Mouse (Mus musculus) myocyte (in vitro differentiated cells): ENCODE measurements around the gene Gm18336.

ENCODE experiments used
- CEBPB ChIP-seq: IDR thresholded peaks from 2 replicates; pipeline ENCODE4 v1.6.1; 2011; ENCODE audit warnings: mild to moderate bottlenecking, moderate library complexity; ENCODE audit not compliant: poor library complexity, insufficient read depth, severe bottlenecking
- MYOG ChIP-seq, 3 experiments: IDR thresholded peaks; one replicate each; pipeline ENCODE4 v1.6.1; 2011; ENCODE audit warnings: control low read depth in 2 of 3, low read depth in 2 of 3, mild to moderate bottlenecking in 2 of 3; ENCODE audit not compliant: insufficient read length in 2 of 3, control insufficient read depth in 1 of 3, insufficient read depth in 1 of 3
- POLR2A ChIP-seq: IDR thresholded peaks from one replicate; pipeline ENCODE4 v1.6.1; 2011; ENCODE audit warnings: low read depth, mild to moderate bottlenecking, control low read depth, moderate library complexity; ENCODE audit not compliant: insufficient read length
- TCF12 ChIP-seq: IDR thresholded peaks from one replicate; pipeline ENCODE4 v1.6.1; 2011; ENCODE audit warnings: mild to moderate bottlenecking, control low read depth; ENCODE audit not compliant: poor library complexity, insufficient read depth, severe bottlenecking
- USF1 ChIP-seq: IDR thresholded peaks from one replicate; pipeline ENCODE4 v1.6.1; 2011; ENCODE audit warnings: low read depth, mild to moderate bottlenecking, control low read depth, moderate library complexity

DNA sequence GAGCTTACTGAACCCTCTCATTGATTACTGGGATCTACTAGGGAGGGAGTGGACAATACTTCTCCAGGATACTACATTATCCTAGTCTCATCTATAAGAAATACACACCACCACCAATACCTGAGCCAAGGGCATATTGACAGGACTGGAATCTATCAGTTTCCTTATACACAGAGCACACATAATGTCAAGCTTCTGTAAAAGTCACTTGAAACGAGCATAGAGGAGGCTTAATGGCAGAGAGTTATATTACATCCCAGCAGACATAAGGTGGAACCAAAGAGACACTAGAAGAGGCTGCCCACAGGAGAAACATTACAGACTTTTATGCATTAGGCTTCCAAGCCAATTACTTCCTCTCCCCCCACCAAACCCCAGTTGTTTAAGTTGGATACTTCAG is 13.6 kb downstream of the Gm18336 start:
- TF ChIP-seq CEBPB (no peak), TCF12 (no peak), POLR2A (no peak), MYOG (IDR thresholded peaks at IDR 0.05; ENCODE audit: control insufficient read depth in 1 of 3, insufficient read depth in 1 of 3, insufficient read length in 2 of 3, low read depth in 2 of 3) (no peak), USF1 (no peak)
